Comparison of ENCODE assay signal across 8 mouse cellular contexts in genomic region chr7:79275345-79275744, GRCm38 (mm10). TPM values are rescaled to one million over a fixed set of nuclear protein-coding genes. Genes with fewer than 3 reads are reported as not detected.
A peak's percentile ranks its signal among the peaks of the same experiment; 100 is the strongest.
DNase-seq lines count a peak whose midpoint lies in the region; ATAC-seq and TF ChIP-seq lines count a peak whose summit lies in the region.

No protein-coding gene starts in this region.

- WGBS in forebrain, embryonic 12.5 days: 52% methylated on average over 11 of the region's 11 CpGs
- 19% methylated on average over 11 of the region's 11 CpGs for WGBS in intestine, embryonic 14.5 days
- WGBS in midbrain, postnatal 0 days: 38% methylated on average over 11 of the region's 11 CpGs

- H3K4me3 ChIP-seq in forebrain, embryonic 12.5 days (replicated peaks): peak overlapping the region; percentile 13
- H3K4me3 ChIP-seq in intestine, embryonic 14.5 days (ENCODE audit: low read depth, low read length): peak overlapping the region; percentile 26
- H3K4me3 ChIP-seq in midbrain, postnatal 0 days (ENCODE audit: low read depth, low read length): peak overlapping the region; percentile 73

- peak overlapping the region; percentile 90 for H3K4me2 ChIP-seq in forebrain, embryonic 12.5 days
- H3K4me2 ChIP-seq in intestine, embryonic 14.5 days (ENCODE audit: low read length): peak overlapping the region; percentile 91
- peak overlapping the region; percentile 86 for H3K4me2 ChIP-seq in midbrain, postnatal 0 days (ENCODE audit: low read depth, low read length, poor library complexity, severe bottlenecking)

- H3K27me3 ChIP-seq in forebrain, embryonic 12.5 days: no peaks in the 10 kb centered on the region
- no peaks in the 10 kb centered on the region for H3K27me3 ChIP-seq in intestine, embryonic 14.5 days (replicated peaks; ENCODE audit: control insufficient read depth, insufficient read depth, low read length)
- H3K27me3 ChIP-seq in midbrain, postnatal 0 days (ENCODE audit: insufficient read depth, low read length): no peaks in the 10 kb centered on the region

- H3K4me1 ChIP-seq in forebrain, embryonic 12.5 days: peaks cover 54% of the 10 kb centered on the region
- peaks cover 47% of the 10 kb centered on the region for H3K4me1 ChIP-seq in intestine, embryonic 14.5 days (replicated peaks; ENCODE audit: control insufficient read depth, insufficient read depth, low read length)
- peaks cover 19% of the 10 kb centered on the region; the same call in 1 of the 2 replicates for H3K4me1 ChIP-seq in midbrain, postnatal 0 days (ENCODE audit: insufficient read depth, low read length)

- no peaks in the 10 kb centered on the region for H3K36me3 ChIP-seq in forebrain, embryonic 12.5 days (replicated peaks)
- H3K36me3 ChIP-seq in intestine, embryonic 14.5 days (ENCODE audit: control insufficient read depth, insufficient read depth, low read length): no peaks in the 10 kb centered on the region
- no peaks in the 10 kb centered on the region for H3K36me3 ChIP-seq in midbrain, postnatal 0 days (ENCODE audit: insufficient read depth, low read length)

- no peak overlapping the region for H3K9ac ChIP-seq in forebrain, embryonic 12.5 days
- no peak overlapping the region for H3K9ac ChIP-seq in intestine, embryonic 14.5 days (ENCODE audit: low read length)
- H3K9ac ChIP-seq in midbrain, postnatal 0 days (replicated peaks; ENCODE audit: low read length, poor library complexity, severe bottlenecking): 0 out of 2 replicates have a peak overlapping the region, but pooled peaks have one; percentile 19

- no peak for TF ChIP-seq CTCF in midbrain, postnatal 0 days (IDR thresholded peaks at IDR 0.05)

- no peaks in the 10 kb centered on the region for H3K9me3 ChIP-seq in forebrain, embryonic 12.5 days
- H3K9me3 ChIP-seq in intestine, embryonic 14.5 days (ENCODE audit: control insufficient read depth, low read length): no peaks in the 10 kb centered on the region
- H3K9me3 ChIP-seq in midbrain, postnatal 0 days (ENCODE audit: low read length): no peaks in the 10 kb centered on the region

- peak overlapping the region; percentile 31; the same call in 1 of the 2 replicates for H3K27ac ChIP-seq in forebrain, embryonic 12.5 days
- peak overlapping the region; percentile 24 for H3K27ac ChIP-seq in intestine, embryonic 14.5 days (ENCODE audit: low read depth)
- H3K27ac ChIP-seq in midbrain, postnatal 0 days (ENCODE audit: low read depth, low read length): no peak overlapping the region

- no peak for ATAC-seq in forebrain, embryonic 12.5 days (ENCODE audit: low FRiP score)
- ATAC-seq in intestine, embryonic 14.5 days (replicated peaks; ENCODE audit: low FRiP score, low TSS enrichment, low read depth): no peak
- no peak for ATAC-seq in midbrain, postnatal 0 days (ENCODE audit: low FRiP score)

- DNase-seq in 3134 (ENCODE audit: extremely low read depth, insufficient read length, low spot score): peak; percentile 53
- DNase-seq in A20 (ENCODE audit: low read depth, low spot score): peak; percentile 71
- DNase-seq in intestine, embryonic 14.5 days (ENCODE audit: low spot score): peak; percentile 74
- DNase-seq in midbrain, postnatal 0 days (ENCODE audit: low spot score): no peak
- no peak for DNase-seq in urinary bladder, postnatal 10 days (ENCODE audit: low spot score)
- DNase-seq in left cerebral cortex, adult 11 months (ENCODE audit: low spot score): no peak
- no peak for DNase-seq in left cerebral cortex, adult 9 months (ENCODE audit: low spot score in 2 of 2)

RNA-seq across cellular contexts. Expression of gene Abhd2, which starts 2.3 kb away (rescaled TPM):
- 12.1 and 15.3 TPM in 2 replicates for polyA plus RNA-seq in forebrain, embryonic 12.5 days (2016; fragmentation: Nextera tagmentation; extraction: Ambion mirVana)
- 14.6 and 15.2 TPM in 2 replicates for polyA plus RNA-seq in intestine, embryonic 14.5 days (2014; fragmentation: Nextera tagmentation; extraction: Ambion mirVana)
- total RNA-seq in midbrain, postnatal 0 days (2014; rRNA removed): 83.2 and 85.7 TPM in 2 replicates
- 18.1 and 23.0 TPM in 2 replicates for polyA plus RNA-seq in midbrain, postnatal 0 days (2015; fragmentation: Nextera tagmentation; extraction: Ambion mirVana)

Comparison
In these comparisons a context has a peak if more than half of its experiments do, and no peak if none do; other contexts are left out.
1. DNase-seq: peak in 3134 (single experiment), A20 (single experiment) and intestine, embryonic 14.5 days (single experiment); none in midbrain, postnatal 0 days (single experiment), urinary bladder, postnatal 10 days (single experiment), left cerebral cortex, adult 11 months (single experiment) and left cerebral cortex, adult 9 months (0 of 2).
2. H3K4me3 ChIP-seq: peak in every context shown above with its lines; median percentile 73 in midbrain, postnatal 0 days; 26 in intestine, embryonic 14.5 days; 13 in forebrain, embryonic 12.5 days.
3. Peak in every context shown above with its lines, with median percentiles within 50 percentile points of each other: H3K4me2 ChIP-seq.